Mouse (Mus musculus) G1E (cell line): ENCODE measurements around the gene Wnt16.

Experiments
- CTCF ChIP-seq: IDR thresholded peaks from 2 replicates; pipeline ENCODE4 v1.5.1; 2012; ENCODE audit warnings: low read depth, low read length, inconsistent platforms, mixed read lengths
- POLR2AphosphoS5 ChIP-seq: IDR thresholded peaks from 2 replicates; pipeline ENCODE4 v1.6.1; 2012; ENCODE audit warnings: low read depth, low read length, inconsistent platforms; ENCODE audit not compliant: insufficient replicate concordance

GRCm38 (mm10) chr6:22268677-22269076 is 19.4 kb upstream of the Wnt16 start:
- TF ChIP-seq CTCF, result no peak
- no peak for TF ChIP-seq POLR2AphosphoS5
